Mouse (Mus musculus): ENCODE results near the gene Gm128. TPM values are rescaled to one million over a fixed set of nuclear protein-coding genes. Genes with fewer than 3 reads are reported as not detected.

The Gm128 gene
- polyA plus RNA-seq (2016; fragmentation: Nextera tagmentation; extraction: Ambion mirVana), result 0.53 and 0.64 TPM in 2 replicates

DNA sequence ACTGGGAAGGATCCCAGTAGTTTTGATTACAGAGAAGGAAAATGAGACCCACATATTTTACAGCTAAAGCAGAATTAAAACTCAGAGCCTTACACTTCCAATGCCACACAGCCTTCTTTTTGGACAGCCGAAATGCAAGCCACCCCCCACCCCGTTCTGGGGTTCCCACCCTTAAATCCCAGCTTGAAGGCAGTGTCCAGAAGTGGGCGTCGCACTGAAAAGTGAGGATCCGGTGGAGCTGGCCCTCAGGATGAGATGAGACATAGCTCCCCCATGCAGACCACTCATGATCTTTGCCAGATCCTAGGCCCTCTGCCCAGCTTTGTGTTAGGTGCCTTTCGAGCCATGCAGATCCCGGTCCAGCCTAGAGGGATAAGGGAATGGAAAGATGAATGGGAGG, at the start of gene Gm128:
Gm128 (minus strand) TSS at position 101 of the 400 bp plus-strand sequence.
- H3K9ac ChIP-seq, result peak within 1 kb of the TSS; percentile 26
- WGBS, result 72% methylated on average over 7 of the region's 7 CpGs
- H3K27ac ChIP-seq (ENCODE audit: poor library complexity, severe bottlenecking), result no peak within 1 kb of the TSS
- no peak for ATAC-seq (ENCODE audit: insufficient number of reproducible peaks, low FRiP score)
- 0 out of 2 replicates have a peak within 1 kb of the TSS, but pooled peaks have one; percentile 0 for H3K4me3 ChIP-seq
- peak within 1 kb of the TSS; percentile 34 for H3K4me2 ChIP-seq
- peaks cover 26% of the 10 kb centered on the region for H3K36me3 ChIP-seq
- H3K27me3 ChIP-seq (replicated peaks), result no peaks in the 10 kb centered on the region
- peaks cover 10% of the 10 kb centered on the region for H3K4me1 ChIP-seq (replicated peaks)
- H3K9me3 ChIP-seq (replicated peaks), result 0 out of 2 replicates have a peak, but pooled peaks cover 9% of the 10 kb centered on the region

- Histone ChIP-seq H3K4me3 (no peak overlapping the region), H3K27ac (ENCODE audit: poor library complexity, severe bottlenecking) (no peak overlapping the region), H3K36me3 (peaks cover 66% of the 10 kb centered on the region), H3K4me1 (replicated peaks) (peaks cover 5% of the 10 kb centered on the region; the same call in 1 of the 2 replicates), H3K9me3 (replicated peaks) (no peaks in the 10 kb centered on the region), H3K27me3 (replicated peaks) (no peaks in the 10 kb centered on the region), H3K4me2 (no peak overlapping the region), H3K9ac (no peak overlapping the region)
- whole genome bisulfite sequencing, result 79% methylated on average over 4 of the region's 4 CpGs
- ATAC-seq (ENCODE audit: insufficient number of reproducible peaks, low FRiP score), result no peak
Measured at GRCm38 (mm10) chr3:95291041-95291440, 49.6 kb upstream of the Gm128 start.

DNA sequence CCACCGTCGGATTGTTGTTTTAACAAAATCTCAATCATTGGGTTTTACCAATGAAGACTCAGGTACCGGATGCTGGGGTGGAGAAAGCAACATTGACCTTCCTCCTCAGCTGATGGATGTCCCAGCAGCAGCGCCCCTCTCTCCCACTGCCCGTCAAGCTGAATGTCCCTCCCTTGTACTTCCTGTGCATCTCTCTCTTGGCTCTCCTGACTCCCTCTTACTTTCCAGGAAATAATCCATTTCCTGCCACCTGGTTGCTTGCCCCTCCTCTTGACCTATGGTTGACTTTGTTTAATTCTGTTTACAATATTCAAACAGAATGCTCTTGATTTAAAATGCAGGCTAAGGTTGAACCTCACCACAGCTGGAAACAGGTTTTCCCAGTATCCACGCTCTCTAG, 48.8 kb upstream of the Gm128 start:
- ATAC-seq (ENCODE audit: insufficient number of reproducible peaks, low FRiP score), result no peak
- Histone ChIP-seq H3K9me3 (replicated peaks) (no peaks in the 10 kb centered on the region), H3K4me3 (no peak overlapping the region), H3K4me1 (replicated peaks) (no peaks in the 10 kb centered on the region), H3K4me2 (no peak overlapping the region), H3K27ac (ENCODE audit: poor library complexity, severe bottlenecking) (no peak overlapping the region), H3K36me3 (peaks cover 61% of the 10 kb centered on the region), H3K9ac (no peak overlapping the region), H3K27me3 (replicated peaks) (no peaks in the 10 kb centered on the region)
- WGBS, result 73% methylated on average over 6 of the region's 6 CpGs

- Histone ChIP-seq H3K27me3 (replicated peaks) (no peaks in the 10 kb centered on the region), H3K4me1 (replicated peaks) (peaks cover 6% of the 10 kb centered on the region), H3K4me3 (no peak overlapping the region), H3K9me3 (replicated peaks) (no peaks in the 10 kb centered on the region), H3K27ac (ENCODE audit: poor library complexity, severe bottlenecking) (no peak overlapping the region), H3K9ac (no peak overlapping the region), H3K36me3 (peaks cover 54% of the 10 kb centered on the region), H3K4me2 (no peak overlapping the region)
- 86% methylated on average over 4 of the region's 4 CpGs for WGBS
- ATAC-seq (ENCODE audit: insufficient number of reproducible peaks, low FRiP score), result no peak
Measured at GRCm38 (mm10) chr3:95289419-95289818, 48.0 kb upstream of the Gm128 start.

DNA sequence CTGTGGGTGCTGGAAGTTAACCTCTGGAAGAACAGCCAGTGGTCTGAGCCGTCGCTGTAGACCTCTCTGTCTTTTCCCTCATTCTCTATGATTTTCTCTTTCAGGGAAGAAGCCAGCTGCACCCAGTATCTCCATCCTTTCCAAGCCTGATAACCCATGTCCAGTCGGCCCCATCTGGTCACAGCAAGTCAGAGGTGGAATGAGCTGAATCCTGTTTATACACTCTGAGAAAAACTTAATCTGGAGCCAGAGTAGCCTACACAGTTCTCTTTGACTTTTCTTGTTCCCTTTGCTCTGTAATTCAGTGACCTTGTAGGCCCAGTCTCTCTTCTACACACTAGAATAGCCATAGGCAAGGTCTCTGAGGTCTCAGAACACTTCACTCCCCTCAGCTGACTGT, 46.1 kb upstream of the Gm128 start:
- no peak overlapping the region for H3K27ac ChIP-seq (ENCODE audit: poor library complexity, severe bottlenecking)
- peaks cover 12% of the 10 kb centered on the region for H3K4me1 ChIP-seq (replicated peaks)
- H3K9ac ChIP-seq, result no peak overlapping the region
- H3K36me3 ChIP-seq, result peaks cover 35% of the 10 kb centered on the region
- H3K9me3 ChIP-seq (replicated peaks), result no peaks in the 10 kb centered on the region
- no peak for ATAC-seq (ENCODE audit: insufficient number of reproducible peaks, low FRiP score)
- no peaks in the 10 kb centered on the region for H3K27me3 ChIP-seq (replicated peaks)
- no peak overlapping the region for H3K4me3 ChIP-seq
- no peak overlapping the region for H3K4me2 ChIP-seq
- 93% methylated on average over 3 of the region's 3 CpGs for WGBS

GRCm38 (mm10) chr3:95286510-95286909, 45.1 kb upstream of the Gm128 start:
- H3K4me1 ChIP-seq (replicated peaks), result peaks cover 12% of the 10 kb centered on the region
- H3K4me2 ChIP-seq, result no peak overlapping the region
- ATAC-seq (ENCODE audit: insufficient number of reproducible peaks, low FRiP score), result no peak
- no peaks in the 10 kb centered on the region for H3K9me3 ChIP-seq (replicated peaks)
- no peak overlapping the region for H3K4me3 ChIP-seq
- H3K27me3 ChIP-seq (replicated peaks), result no peaks in the 10 kb centered on the region
- peaks cover 27% of the 10 kb centered on the region for H3K36me3 ChIP-seq
- H3K27ac ChIP-seq (ENCODE audit: poor library complexity, severe bottlenecking), result no peak overlapping the region
- H3K9ac ChIP-seq, result no peak overlapping the region
- 69% methylated on average over 7 of the region's 7 CpGs for WGBS

GRCm38 (mm10) chr3:95286011-95286410, 44.6 kb upstream of the Gm128 start:
- H3K9me3 ChIP-seq (replicated peaks), result no peaks in the 10 kb centered on the region
- H3K9ac ChIP-seq, result no peak overlapping the region
- no peak overlapping the region for H3K4me3 ChIP-seq
- no peak for ATAC-seq (ENCODE audit: insufficient number of reproducible peaks, low FRiP score)
- WGBS, result 63% methylated on average over 5 of the region's 5 CpGs
- H3K4me1 ChIP-seq (replicated peaks), result peaks cover 12% of the 10 kb centered on the region
- H3K36me3 ChIP-seq, result peaks cover 24% of the 10 kb centered on the region
- no peak overlapping the region for H3K4me2 ChIP-seq
- H3K27me3 ChIP-seq (replicated peaks), result no peaks in the 10 kb centered on the region
- H3K27ac ChIP-seq (ENCODE audit: poor library complexity, severe bottlenecking), result no peak overlapping the region

GRCm38 (mm10) chr3:95285390-95285789, 44.0 kb upstream of the Gm128 start:
- no peak overlapping the region for H3K9ac ChIP-seq
- no peak overlapping the region for H3K4me3 ChIP-seq
- H3K27me3 ChIP-seq (replicated peaks), result no peaks in the 10 kb centered on the region
- 94% methylated on average over 5 of the region's 5 CpGs for WGBS
- peaks cover 16% of the 10 kb centered on the region for H3K4me1 ChIP-seq (replicated peaks)
- peaks cover 18% of the 10 kb centered on the region for H3K36me3 ChIP-seq
- no peak for ATAC-seq (ENCODE audit: insufficient number of reproducible peaks, low FRiP score)
- H3K4me2 ChIP-seq, result no peak overlapping the region
- H3K27ac ChIP-seq (ENCODE audit: poor library complexity, severe bottlenecking), result no peak overlapping the region
- H3K9me3 ChIP-seq (replicated peaks), result no peaks in the 10 kb centered on the region

DNA sequence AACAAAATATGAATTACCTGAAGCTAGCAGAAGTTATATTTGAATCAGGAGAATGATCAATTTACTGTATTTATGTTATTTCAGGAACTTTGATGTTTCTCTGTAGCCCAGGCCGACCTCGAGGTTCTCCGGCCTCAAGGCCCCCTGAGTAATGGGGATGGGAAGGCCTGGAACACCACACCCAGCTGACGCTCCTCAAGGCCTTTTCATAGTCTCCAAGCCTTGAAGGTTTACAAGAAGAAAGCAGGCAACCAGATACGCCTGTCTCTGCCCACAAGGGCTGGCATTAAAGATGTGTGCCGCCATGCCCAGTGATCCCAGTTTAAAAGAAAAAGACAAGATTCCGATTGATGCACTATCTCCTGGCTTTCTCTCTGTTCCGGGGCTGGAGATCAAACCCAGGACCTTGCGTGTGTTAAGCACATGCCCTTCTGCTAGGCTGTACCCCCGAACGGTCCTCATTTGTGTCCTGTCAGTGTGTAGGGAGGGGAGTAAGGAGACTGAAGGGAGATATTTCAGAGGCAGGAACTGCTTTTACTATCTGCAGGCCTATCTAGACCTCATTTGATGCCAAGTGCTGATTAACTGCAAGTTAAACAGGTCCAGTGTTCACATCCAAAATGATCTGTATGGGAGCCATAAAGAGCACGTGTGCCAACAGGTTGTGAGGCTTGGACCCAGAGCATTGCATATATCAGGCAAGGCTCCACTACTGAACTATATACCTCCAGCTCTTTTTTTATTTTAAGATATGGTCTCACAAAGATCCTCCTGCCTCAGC, 43.3 kb upstream of the Gm128 start:
- peak overlapping the region; percentile 79; the same call in 1 of the 2 replicates for H3K4me2 ChIP-seq
- no peaks in the 10 kb centered on the region for H3K27me3 ChIP-seq (replicated peaks)
- H3K4me1 ChIP-seq (replicated peaks), result peaks cover 18% of the 10 kb centered on the region
- 87% methylated on average over 12 of the region's 12 CpGs for WGBS
- no peaks in the 10 kb centered on the region for H3K9me3 ChIP-seq (replicated peaks)
- ATAC-seq (ENCODE audit: insufficient number of reproducible peaks, low FRiP score), result no peak
- peaks cover 16% of the 10 kb centered on the region for H3K36me3 ChIP-seq
- no peak overlapping the region for H3K4me3 ChIP-seq
- no peak overlapping the region for H3K27ac ChIP-seq (ENCODE audit: poor library complexity, severe bottlenecking)
- 0 out of 2 replicates have a peak overlapping the region, but pooled peaks have one; percentile 4 for H3K9ac ChIP-seq

- Histone ChIP-seq H3K36me3 (peaks cover 16% of the 10 kb centered on the region), H3K27ac (ENCODE audit: poor library complexity, severe bottlenecking) (no peak overlapping the region), H3K9me3 (replicated peaks) (no peaks in the 10 kb centered on the region), H3K4me1 (replicated peaks) (peaks cover 18% of the 10 kb centered on the region), H3K4me3 (peak overlapping the region; percentile 52), H3K27me3 (replicated peaks) (no peaks in the 10 kb centered on the region), H3K9ac (peak overlapping the region; percentile 79), H3K4me2 (peak overlapping the region; percentile 79)
- WGBS, result 30% methylated on average over 1 of the region's 1 CpGs
- no peak for ATAC-seq (ENCODE audit: insufficient number of reproducible peaks, low FRiP score)
Measured at GRCm38 (mm10) chr3:95284062-95284461, 42.7 kb upstream of the Gm128 start.

DNA sequence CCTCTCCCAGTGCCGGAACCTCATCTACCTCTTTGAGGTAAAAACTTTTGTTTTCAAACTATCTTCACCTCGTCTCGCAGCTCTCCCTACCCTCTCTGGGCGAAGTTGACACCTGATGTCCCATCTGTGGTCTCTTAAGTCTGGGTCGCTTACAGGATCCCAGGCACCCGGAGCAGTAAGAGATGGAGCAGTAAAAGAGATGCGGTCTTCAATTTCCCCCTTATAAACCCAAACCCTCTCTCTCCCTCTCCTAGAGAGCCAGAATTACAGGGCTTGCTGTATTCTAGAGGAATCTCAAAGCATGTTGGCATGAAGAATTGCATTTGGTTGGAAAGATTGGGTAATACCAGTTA, 42.2 kb upstream of the Gm128 start:
- Histone ChIP-seq H3K9ac (peak overlapping the region; percentile 79), H3K27ac (ENCODE audit: poor library complexity, severe bottlenecking) (peak overlapping the region; percentile 97), H3K9me3 (replicated peaks) (no peaks in the 10 kb centered on the region), H3K4me1 (replicated peaks) (peaks cover 18% of the 10 kb centered on the region), H3K4me2 (peak overlapping the region; percentile 79), H3K27me3 (replicated peaks) (no peaks in the 10 kb centered on the region), H3K36me3 (peaks cover 13% of the 10 kb centered on the region), H3K4me3 (peak overlapping the region; percentile 52)
- WGBS, result 2% methylated on average over 7 of the region's 7 CpGs
- ATAC-seq (ENCODE audit: insufficient number of reproducible peaks, low FRiP score), result no peak
